Mouse (Mus musculus): ENCODE measurements around the gene Dpyd.

Dpyd gene

DNA sequence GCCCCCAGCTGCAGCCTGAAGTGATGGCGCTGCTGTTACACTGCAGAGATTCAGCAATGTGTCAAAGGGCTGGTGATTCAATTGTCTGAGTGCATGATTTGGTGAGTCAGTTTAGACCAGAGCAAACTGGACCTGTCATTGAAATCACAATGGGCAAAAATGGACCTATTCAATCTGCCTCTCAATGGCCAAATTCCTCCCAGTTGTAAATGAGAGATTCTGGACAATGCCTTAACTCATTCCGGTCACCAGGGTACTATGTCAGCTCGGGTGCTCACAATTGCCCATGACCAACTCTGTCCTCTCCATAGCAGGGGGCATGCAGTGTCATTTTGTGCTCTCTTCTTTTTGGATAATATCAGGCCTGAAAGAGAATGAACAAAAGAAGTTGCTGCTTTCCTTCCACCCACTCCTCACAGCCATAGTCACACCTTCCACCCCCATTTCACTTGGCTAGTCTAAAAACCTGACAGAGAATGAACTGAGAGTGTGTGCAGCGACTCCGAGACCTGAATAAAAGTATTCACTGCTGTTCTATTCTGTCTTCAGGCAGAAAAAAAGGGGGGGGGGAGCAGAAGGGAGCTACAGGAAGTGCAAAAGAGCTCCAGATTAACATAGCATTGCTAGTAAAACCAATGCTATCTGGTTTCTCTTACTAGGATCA, 533.4 kb downstream of the Dpyd start:
- DNase-seq (ENCODE audit: low read depth, low spot score) = no peak

DNA sequence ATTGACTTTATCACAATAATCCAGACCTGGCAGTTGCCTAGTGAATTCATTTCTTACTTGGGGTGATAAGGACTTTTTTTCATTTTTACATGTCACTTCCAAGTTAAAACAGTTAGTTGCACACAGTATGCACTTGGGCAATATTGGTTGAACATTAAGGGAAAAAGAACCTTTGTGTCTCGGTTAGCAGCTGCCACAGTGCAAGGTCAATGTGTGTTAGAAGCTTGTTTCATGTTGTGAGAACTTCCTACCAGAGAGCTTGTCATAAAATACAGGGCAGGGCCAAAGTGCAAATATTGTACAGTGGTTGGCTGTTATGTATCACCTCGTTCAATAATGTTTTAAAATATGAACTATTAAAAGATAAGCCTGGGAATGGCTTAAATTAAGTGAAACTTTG, 564.1 kb downstream of the Dpyd start:
- DNase-seq (ENCODE audit: low read depth, low spot score) = no peak

DNA sequence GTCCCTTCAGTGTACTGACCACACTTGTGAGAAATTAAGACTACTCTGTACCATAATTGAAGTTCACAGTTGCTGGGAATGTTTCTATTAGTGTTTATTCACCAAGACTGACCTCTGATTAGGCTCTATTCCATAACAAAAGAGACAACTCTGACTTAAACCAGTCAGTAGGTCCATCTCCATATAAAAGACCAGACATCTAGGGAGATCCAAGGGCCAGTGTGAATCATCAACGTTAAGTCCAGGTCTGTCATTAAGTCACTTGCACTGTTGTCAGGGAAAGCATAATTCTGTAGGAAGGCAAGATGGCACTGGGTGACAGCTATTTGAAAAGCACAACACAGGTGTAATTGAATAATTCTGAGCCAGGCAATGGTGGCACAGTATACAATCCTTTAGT, 566.1 kb downstream of the Dpyd start:
- DNase-seq (ENCODE audit: low read depth, low spot score) = no peak

GRCm38 (mm10) chr3:119143034-119143433, 581.1 kb downstream of the Dpyd start:
- no peak for DNase-seq (ENCODE audit: low read depth, low spot score)

DNA sequence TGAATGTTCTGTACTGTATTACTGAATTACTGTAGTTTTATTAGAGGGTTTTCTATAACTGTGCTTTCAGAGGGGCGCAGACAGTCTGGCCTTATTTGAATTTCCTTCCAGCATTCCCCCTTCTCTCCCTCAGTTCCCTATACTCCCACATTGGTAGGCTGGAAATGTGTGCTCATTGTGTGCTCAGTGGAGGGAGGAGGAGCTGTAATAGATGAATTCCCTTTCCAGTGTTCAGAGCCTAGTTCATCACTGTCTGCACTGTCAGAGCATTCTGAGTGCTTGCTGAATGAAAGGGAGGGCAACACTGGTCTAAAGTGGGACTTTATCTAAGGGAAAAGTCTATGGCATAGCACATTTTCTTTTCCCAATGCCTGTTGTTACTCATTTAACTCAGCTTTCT, 582.9 kb downstream of the Dpyd start:
- no peak for DNase-seq (ENCODE audit: low read depth, low spot score)

DNA sequence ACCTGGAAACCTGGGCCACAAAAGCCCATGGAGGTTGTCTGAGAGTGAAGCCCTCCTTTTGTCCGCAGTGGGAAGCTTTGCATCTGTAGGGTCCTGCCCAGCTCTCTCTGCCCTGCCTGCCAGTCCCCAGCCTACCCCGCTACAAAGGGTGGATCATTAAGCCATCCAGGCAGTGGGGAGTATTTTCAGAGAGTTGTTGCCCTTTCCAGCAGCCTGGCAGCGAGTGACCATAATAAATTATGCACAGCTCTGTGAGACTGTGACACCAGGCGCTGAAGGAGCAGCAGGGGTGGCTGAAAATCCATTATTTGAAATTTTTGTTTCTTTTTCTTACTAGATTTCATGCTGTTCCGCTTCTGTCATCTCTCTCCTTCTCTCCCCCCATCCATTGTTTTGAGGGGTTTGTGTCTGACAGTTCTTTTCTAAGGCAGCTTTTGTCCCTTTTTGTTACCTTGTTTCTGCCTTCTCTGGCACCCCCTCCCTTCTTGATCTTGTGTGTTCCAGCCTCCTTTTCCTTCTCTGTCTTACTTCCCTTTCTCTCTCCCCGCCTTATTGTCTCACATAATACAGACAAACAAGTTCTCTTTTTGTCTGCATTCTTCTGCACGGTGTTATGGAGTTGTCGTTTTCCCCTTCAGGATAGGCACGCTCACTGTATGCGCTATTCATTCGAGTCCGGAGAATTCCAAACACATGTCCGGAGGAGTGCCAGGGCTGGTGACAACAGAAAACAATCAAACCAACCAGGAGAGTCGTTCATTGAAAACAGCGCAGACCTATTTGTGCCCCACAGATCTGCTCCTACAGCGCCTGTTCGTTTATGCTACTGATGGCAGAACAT, 592.9 kb downstream of the Dpyd start:
- no peak for DNase-seq (ENCODE audit: low read depth, low spot score)

DNA sequence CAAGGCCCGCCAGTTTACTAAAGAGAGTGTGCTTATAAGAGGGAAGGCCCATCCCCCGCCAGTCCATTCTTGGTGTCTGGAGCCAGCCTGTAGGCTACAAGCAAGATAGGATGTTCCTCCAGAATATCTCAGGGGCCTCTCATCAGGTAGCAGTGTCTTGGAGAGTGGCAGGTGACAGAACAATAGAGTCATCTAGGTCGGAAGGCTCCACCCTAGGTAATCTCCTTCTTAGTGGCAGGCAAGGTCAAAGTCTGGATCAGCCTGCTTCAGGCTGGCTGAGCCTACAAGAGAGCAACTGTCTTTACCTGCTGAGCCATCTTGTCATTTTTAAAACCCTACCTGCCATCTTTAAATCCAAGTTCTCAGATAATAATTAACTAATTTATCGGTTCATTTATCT, 596.7 kb downstream of the Dpyd start:
- DNase-seq (ENCODE audit: low read depth, low spot score) = no peak

DNA sequence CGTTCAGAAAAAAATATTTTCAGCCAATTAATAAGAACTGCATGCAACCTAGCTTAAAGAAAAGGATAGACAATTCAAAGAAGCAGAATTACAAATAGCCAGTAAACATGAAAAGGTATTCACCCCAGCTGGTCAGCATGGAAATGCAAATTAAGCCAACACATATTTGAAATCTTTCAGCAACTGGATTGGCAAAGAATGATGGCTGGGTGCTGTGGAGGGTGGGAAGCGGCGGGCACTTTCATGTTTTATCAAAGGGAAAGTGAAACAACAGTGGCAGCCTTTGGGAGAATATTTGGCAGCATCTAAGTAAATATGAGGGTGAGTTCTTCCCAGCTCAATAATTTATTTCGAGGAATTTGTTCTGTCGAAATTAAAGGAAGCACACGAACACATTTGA, 603.8 kb downstream of the Dpyd start:
- no peak for DNase-seq (ENCODE audit: low read depth, low spot score)

DNA sequence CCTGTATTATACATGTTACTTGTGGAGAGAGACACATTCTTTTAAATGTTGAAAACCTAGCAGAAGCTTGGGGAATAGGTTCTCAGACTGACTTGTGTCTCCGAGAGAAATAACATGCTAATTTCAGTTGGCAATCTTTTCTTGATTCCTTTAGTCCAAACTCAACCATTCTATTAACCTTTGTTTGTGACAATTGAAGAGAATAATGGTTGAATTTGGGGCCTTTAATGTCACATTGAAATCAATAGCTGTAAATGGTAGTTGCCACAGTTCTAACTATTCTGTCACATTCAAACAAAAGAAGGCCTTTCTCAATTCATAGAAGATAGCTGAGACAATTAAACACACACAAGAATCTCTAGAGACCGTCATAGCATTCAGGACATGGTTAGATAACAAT, 606.2 kb downstream of the Dpyd start:
- no peak for DNase-seq (ENCODE audit: low read depth, low spot score)

DNA sequence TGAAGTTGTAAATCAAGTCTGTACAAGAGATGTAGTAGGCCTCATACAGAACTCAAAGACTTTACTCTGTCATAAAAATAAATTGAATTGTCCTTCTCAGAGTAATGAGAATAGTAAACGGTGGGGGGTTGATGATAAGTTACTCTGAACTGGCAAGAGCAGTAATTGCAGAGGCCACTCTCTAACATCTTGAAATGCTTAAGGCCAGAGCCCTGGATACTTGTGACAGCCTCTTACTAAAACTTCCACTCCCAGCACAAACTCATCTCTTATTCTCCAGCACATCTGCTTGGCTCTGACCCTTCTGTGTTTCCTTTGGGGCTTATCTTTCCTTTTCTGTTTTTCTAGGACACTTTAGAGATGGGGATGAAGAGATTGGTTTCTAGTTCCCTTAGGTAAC, 606.7 kb downstream of the Dpyd start:
- no peak for DNase-seq (ENCODE audit: low read depth, low spot score)

DNA sequence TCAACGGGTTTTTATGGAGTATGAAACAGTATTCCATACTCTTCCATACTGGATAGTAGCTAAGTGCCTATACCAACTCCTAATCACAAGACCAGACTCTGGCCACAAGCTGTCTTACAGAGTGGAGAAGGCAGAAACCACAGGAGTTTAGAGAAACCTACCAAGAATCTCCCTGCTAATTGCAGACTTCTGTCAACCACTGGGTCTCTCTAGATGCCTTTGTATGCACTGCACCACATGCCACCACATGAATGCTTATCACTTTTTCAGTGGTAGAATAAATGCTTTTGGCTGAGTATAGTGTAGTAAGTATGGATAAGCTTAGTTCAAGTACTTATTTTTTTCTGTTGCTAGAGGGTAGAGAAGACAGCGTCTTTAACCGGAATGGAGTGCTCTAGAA, 621.3 kb downstream of the Dpyd start:
- no peak for DNase-seq (ENCODE audit: low read depth, low spot score)

DNA sequence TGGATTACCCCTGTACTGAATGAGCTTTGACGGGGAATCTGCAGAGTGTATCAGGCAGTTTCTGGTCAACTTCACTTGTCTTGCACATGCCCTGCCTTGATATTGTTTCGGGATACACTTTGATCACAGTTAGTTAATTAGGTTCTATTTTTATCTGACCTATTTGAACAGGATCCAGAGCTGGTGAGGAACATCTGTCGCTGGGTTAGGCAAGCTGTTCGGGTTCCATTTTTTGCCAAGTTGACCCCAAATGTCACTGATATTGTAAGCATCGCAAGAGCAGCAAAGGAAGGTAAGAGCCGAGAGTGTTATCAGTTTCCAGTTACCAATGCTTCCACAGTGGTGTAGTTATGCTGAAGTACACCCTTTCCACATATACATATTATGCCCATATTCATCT, 632.1 kb downstream of the Dpyd start:
- DNase-seq (ENCODE audit: low read depth, low spot score) = no peak

DNA sequence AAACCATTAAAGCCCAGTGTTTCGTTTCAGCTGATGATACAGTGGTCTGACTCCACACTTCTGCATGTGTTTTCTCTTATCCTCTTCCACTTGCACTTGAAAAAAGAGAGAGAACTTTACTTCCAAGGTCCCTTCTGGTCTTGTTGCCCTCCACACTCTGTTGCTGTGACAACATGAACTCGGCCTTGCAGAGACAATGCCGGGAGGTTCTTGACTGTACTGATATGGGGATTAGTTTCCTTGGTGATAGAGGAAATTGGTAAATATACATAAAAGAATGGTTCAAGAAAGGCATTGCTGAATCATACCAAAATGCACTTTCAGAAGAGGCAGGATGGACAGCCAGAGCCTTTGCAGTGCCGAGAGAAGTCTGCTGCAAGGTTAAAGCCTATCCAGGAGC, 633.7 kb downstream of the Dpyd start:
- no peak for DNase-seq (ENCODE audit: low read depth, low spot score)

- DNase-seq (ENCODE audit: low read depth, low spot score) = no peak
Observed at GRCm38 (mm10) chr3:119220763-119221412, 659.0 kb downstream of the Dpyd start.

DNA sequence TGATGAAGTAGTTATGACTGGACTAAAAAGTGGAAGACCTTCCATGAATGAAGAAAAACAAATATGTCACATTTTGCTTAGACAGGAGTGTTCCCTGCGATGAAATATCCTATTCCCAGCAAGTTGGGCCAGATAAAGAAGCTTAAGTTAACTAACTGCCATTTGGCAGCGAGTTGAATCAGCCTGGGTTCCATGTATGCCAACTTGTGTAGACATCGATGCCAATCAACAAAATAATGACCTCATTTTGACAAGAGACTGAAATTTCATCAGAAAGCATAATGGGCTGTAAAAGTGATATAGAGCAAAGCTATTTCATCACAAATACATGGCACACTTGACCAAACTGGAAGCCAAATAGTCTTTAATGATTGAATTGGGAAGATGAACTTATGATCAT, 681.3 kb downstream of the Dpyd start:
- no peak for DNase-seq (ENCODE audit: low read depth, low spot score)

GRCm38 (mm10) chr3:119256516-119256915, 694.6 kb downstream of the Dpyd start:
- DNase-seq (ENCODE audit: low read depth, low spot score) = no peak

DNA sequence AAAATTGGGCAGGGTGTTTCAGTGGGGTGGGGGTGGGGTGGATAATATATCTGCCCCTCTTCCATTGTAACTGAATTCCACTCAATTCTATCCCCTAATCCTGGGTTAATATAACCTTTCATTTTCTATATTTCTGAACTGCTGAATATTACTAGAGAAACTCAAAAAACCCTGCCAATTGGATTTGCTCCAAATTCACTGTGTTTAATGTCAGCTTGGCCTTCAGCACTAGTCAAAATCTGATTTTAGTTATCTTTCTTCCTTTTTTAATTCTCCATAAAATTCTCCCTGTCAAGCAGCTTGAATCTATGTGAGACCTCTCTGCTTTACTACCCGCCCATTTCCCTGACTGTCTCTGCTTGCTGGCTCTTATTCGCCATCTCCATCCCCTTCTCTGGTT, 713.3 kb downstream of the Dpyd start:
- DNase-seq (ENCODE audit: low read depth, low spot score) = no peak

DNA sequence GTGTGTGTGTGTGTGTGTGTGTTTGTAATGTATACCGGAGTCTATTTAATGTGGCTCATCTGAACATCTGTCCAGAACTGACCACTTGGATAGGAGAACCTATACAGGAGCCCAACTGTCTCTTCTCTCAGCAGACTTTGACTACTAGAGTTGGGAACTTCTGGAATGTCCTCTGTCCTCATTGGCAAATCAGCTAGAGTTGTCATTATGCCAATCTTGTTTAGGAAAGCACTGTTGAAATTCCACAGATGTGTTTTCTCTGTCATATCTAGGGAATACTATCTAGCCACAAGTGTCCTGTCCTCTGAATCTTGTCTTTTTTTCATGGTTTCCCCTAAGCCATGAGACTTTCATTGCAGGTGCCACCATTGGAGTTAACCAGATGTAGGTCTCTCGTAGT, 718.7 kb downstream of the Dpyd start:
- DNase-seq (ENCODE audit: low read depth, low spot score) = no peak

- DNase-seq (ENCODE audit: low read depth, low spot score) = no peak
Observed at GRCm38 (mm10) chr3:119314693-119315092, 752.8 kb downstream of the Dpyd start.

DNA sequence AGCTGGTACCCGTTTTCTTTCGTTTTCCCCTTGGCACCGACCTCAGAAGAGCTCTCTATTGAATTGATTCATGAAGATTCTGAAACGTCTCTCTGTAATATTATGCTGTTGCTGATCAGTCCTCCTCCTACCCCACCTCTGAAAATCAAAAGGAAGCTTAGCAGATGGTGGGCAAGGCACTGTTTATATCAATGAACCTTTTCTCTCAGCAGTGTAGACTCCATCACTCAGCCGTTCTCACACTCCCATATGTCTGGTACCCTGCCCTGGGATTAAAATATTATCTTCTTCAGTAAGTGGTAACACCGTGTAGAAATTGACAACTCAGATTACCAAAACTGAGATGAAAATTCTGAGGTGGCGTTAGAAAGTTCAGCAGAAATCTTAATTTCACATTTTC, 767.1 kb downstream of the Dpyd start:
- DNase-seq (ENCODE audit: low read depth, low spot score) = no peak

GRCm38 (mm10) chr3:119333335-119334305, 771.7 kb downstream of the Dpyd start:
- no peak for DNase-seq (ENCODE audit: low read depth, low spot score)

Data from CD4-positive, CD25-positive, alpha-beta regulatory T cell, adult 2 months (primary cell).